Mouse (Mus musculus) kidney, adult 2 months (tissue): ENCODE measurements around the gene Kcnn1.

ENCODE experiments used
- CTCF ChIP-seq: fragments of 200-500 bp; conservative IDR thresholded peaks from 2 replicates; pipeline ENCODE4 v1.5.1; 2011; ENCODE audit warnings: low read depth, mild to moderate bottlenecking, control low read depth, low read length, moderate library complexity, mixed read lengths; ENCODE audit not compliant: insufficient read depth, insufficient read length
- POLR2A ChIP-seq: fragments of 200-500 bp; IDR thresholded peaks from one replicate; pipeline ENCODE4 v1.6.1; 2011; ENCODE audit warnings: low read depth, low read length, control low read depth

DNA sequence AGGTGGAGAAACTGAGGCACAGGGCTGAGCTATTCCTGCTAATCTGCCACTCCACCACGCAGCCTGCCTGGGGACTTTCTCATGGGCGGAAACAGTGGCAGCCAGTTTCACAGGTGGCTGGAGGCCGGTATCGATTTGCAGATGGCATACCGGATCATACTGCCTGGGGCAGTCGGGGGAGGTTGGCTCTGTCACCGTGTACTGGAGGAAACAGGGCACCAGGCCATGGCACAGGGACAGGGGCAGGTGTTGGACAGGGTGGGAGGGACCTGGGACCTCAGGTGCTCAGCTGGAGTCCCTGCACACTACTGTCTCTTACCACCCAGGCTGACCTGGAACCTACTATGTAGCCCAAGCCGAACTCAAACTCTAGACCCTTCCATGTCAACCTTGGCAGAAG is 37.2 kb downstream of the Kcnn1 start:
- TF ChIP-seq CTCF: no peak
- no peak for TF ChIP-seq POLR2A
